Mouse (Mus musculus): ENCODE data around the gene Ttll1.

- TF ChIP-seq CTCF (IDR thresholded peaks at IDR 0.05; ENCODE audit: low read depth) (no peak), EP300 (optimal IDR thresholded peaks at IDR 0.05) (no peak)
Observed at GRCm38 (mm10) chr15:83489471-83489870, 21.2 kb downstream of the Ttll1 start.

Measured in stomach, postnatal 0 days (tissue).